Mouse (Mus musculus) heart, postnatal 36 days (tissue): Measurements from ENCODE around the gene Saysd1. TPM values are rescaled to one million over a fixed set of nuclear protein-coding genes. Genes with fewer than 3 reads are reported as not detected.

ENCODE experiments used
- DNase-seq, 2 experiments: peaks; one replicate each; pipeline ENCODE4 v3.0.0; 2021 to 2022
- intact Hi-C: fragments of 180-260 bp; cut with DNase I; formaldehyde crosslinking; loops from one replicate; pipeline ENCODE4 v1.15.1; 2025
- total RNA-seq, 2 experiments: library from RNA; stranded (reverse); gene quantifications; 2 replicates each; pipeline ENCODE4 v1.2.3; 2021

Gene Saysd1
- total RNA-seq, 2 experiments from 2014 or later = 2.7 to 3.2 TPM

GRCm38 (mm10) chr14:20113189-20113961 is 25.0 kb downstream of the Saysd1 start:
- DNase-seq = no peak
- intact Hi-C loops = no loop called here

- DNase-seq = no peak
- intact Hi-C loops = no loop called here
Measured at GRCm38 (mm10) chr14:20112218-20112617, 26.1 kb downstream of the Saysd1 start.

DNA sequence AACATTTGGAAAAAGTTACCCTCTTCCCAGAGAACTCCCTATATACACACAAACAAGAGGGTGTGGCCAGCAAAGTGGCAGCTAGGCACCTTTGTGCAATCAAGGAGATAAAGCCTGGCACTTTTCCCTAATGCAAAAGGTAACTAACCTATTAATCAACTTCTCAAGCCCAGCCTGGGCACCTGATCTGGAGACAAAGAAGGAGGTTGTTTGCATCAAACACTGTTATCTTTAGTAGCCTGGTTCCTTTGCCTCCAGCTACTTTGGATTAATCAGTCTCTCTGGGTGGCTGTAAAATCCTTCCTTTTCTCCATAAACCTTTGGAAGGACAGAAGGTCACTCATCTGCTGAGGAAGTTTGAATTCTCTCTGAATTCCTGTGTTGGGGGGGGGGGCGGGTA is 27.4 kb downstream of the Saysd1 start:
- intact Hi-C loops = loop anchor here (2.0 kb wide), 1 partner anchor 22 kb away; no protein-coding TSS in a partner anchor

DNA sequence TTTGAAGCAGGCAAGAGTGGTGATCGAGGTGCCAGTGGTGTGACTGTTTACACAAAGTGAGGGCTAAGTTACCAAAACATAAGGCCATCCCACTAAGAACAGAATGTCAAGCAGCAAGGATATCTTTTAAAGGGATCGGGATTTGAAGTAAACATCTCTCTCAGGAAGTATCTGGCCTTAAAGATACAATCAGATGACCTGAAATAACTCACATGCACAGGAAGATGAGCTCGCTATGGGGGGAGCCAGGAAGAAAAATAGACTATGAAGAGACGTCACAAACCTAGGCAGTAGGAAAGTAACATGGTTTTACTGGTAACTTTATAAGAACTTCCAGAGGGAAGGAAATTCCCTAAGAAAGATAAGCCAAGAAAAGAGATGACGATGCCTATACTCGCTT is 32.1 kb downstream of the Saysd1 start:
- no peak for DNase-seq
- intact Hi-C loops = no loop called here

More for the DNA sequence above, 27.4 kb downstream of the Saysd1 start:
- no peak for DNase-seq

GRCm38 (mm10) chr14:20103207-20103606 is 35.1 kb downstream of the Saysd1 start:
- intact Hi-C loops = no loop called here
- no peak for DNase-seq

- intact Hi-C loops = no loop called here
- no peak for DNase-seq
Measured at GRCm38 (mm10) chr14:20098061-20098460, 40.3 kb downstream of the Saysd1 start.

- no peak for DNase-seq
- intact Hi-C loops = no loop called here
Measured at GRCm38 (mm10) chr14:20094942-20095341, 43.4 kb downstream of the Saysd1 start.

GRCm38 (mm10) chr14:20093493-20093892 is 44.8 kb downstream of the Saysd1 start:
- intact Hi-C loops = no loop called here
- peak in 1 of 2 experiments; percentile 25 for DNase-seq

DNA sequence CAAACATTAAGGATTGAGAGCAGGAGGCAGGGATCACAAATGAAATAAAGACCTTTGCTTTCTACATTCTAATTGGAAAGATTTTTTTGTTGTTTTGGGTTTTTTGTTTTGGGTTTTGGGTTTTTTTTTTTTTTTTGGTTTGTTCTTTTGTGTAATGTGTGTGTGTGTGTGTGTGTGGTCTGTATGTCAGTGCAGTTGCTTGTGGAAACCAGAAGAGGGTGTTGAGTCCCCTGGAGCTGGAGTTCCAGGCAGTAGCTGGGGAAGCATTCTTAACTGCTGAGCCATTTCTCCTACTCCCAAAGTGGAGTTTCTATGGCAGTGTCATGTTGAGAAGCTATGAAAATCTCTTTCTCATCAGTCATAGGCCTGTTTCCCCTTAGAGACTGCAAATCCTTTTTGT is 54.0 kb downstream of the Saysd1 start:
- DNase-seq = no peak
- intact Hi-C loops = no loop called here

DNA sequence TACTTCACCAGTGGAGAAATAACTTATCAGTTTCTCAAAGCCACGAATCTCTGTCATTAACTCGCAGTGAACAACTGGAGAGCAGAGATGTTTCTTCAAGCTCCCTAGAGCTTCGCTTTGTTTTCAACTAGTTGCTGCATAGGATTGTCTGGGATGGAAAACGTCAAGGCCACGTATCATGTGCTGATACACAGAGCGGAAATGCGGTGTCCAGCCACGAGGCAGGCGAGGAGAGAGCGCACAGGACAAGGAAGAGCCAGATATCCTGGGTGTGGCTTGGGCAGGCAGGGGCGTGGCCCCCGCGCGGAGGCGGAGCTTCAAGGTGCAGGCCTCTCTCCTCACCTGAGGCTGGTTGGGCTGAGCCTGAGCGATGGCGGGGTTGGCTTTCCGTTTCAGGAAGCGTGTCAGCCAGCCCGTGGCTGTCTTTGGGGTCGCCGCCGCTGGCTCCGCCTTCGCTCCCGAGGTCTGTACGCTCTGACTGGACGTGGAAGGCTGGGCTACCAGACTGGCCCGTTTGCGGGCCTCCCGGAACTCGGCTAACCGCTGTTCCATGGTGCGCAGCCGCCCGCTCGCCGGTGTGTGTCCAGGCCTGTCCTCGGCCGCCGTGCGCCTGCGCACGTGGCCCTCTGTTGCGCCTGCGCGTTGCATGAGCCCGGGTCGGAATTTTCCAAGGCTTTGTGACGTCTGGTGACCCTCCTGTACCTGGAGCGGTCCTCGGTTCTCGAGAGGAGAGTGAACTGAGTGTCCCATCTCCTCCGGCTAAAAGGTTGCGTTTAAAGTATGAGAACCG is 55.6 kb downstream of the Saysd1 start:
- peak; percentile 91 to 92 for DNase-seq
- intact Hi-C loops = no loop called here

DNA sequence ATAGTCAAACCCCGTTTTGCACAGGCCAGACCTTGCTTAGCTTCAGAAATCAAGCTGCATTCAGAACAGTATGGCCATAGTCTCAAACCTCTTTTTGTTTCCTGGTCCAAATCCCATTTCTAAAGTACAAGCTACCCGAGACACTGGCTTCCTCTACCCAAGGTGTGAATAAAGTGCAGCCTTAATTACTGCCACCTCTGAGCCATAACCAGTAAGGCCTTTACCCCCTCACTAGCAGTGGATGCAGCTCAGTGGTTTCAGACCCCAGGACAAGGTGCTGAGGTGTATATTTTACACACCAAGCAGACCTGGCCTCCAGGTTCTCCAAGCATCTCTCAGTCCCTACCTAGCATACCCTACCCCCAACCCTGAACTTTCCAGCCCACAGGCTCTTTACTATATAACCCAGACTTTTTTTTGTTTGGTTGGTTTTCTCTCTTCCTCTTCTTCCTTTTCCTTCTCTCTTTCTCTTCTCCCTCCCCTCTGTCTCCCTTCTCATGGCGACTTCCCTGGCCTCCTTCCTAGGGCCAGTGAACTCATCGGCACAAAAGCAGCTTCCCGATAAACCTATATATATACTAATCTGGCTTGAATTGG is 56.3 kb downstream of the Saysd1 start:
- no peak for DNase-seq
- intact Hi-C loops = no loop called here

DNA sequence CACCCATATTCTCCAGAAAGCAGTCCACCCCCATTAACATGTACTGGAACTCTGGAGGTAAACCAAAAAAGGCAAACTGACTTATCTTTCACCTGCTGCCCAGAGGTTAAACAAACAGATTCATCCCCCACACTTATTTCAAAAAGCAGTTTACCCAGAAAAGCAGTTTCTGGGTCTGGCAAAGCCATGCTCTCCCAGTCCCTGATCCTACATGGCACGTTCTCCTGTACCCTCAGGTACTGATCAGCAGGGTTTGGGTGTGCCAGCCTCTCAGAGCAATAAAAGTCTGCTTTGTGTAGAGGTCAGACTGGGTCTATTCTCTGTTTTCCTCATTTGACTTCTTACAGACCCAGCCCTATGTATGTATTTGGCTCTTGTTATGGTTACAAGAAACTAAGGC is 57.2 kb downstream of the Saysd1 start:
- intact Hi-C loops = no loop called here
- no peak for DNase-seq

DNA sequence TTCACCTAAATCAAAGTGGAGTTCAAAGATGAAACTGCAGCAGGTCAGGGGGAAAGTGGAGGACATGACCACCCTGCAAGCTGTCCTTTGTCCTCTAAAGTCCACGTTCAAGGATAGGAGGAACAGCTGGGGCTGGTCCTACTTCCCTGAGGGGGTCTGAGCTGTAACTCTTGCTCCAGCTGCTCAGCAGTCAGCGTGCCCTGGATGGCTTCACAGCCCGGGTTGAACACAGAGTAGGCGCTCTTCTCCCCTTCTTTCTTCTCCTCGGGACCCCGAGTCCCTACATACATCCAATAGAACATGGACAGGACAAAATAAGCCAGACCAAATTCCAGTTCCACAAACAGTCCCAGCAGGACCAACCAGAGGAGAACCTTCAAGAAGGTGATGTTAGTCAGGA is 61.2 kb downstream of the Saysd1 start:
- intact Hi-C loops = no loop called here
- DNase-seq = no peak

DNA sequence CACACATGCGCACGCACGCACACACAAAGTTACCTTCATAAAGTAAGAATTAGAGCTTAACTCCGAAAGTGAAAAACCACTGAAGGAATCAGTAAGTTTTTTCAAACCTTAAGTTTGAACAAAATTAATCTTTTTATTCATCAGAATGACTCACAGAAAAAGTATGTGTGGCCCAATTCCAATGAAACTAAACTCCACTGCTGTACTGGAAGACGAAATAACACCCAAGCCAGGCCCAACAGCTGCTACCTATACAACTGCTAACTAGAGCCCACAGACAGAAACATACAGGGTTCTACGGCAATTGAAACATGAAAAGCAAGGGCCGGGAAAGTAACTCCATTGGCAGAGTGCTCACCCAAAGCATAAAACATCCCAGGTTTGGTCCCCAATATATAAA is 62.8 kb downstream of the Saysd1 start:
- DNase-seq = no peak
- intact Hi-C loops = no loop called here

GRCm38 (mm10) chr14:20074759-20075158 is 63.6 kb downstream of the Saysd1 start:
- intact Hi-C loops = no loop called here
- no peak for DNase-seq

GRCm38 (mm10) chr14:20070629-20071028 is 67.7 kb downstream of the Saysd1 start:
- intact Hi-C loops = loop anchor here (2.0 kb wide), 1 partner anchor 364 kb away; no protein-coding TSS in a partner anchor
- no peak for DNase-seq

GRCm38 (mm10) chr14:20068365-20068764 is 70.0 kb downstream of the Saysd1 start:
- intact Hi-C loops = loop anchor here (5.0 kb wide), 1 partner anchor 91 kb away; the partner anchor contains the start of gene Gng2
- DNase-seq = no peak

DNA sequence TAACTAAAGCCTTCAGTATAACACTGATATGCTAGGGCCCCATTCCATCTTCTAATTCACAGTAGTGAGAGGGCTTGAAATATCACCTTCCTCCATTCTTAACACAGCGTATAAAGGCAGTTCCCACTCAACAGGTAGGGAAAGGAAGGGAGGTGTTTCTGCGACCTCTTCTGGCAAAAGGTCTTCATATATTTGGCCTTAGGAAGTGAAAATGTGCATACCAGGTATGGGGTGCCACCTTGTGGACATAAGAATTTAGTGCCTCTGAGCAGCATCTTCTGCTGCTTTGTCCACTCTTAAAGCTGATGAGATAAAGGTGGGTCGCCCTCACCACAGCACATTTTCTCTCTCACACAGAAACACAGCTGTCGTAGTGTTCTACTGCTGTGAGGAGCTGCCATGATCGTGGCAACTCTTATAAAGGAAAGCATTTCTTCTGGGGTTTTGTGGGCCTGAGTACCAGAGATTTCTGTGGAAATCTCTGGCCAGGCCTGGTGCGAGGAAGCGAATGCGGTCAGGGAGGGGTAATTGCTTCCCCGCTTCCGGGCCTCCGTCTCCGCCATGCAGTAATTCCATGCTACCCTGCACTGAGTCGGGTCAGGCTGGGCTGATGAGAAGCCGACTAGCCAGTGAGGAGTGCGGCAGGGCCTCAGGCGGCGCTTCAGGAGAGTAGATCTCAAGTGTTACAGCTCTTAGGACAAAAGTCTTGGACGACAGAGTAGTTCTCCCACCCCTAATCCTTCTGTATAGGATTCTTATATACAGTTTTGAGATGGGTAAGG is 70.8 kb downstream of the Saysd1 start:
- peak; percentile 60 to 66 for DNase-seq
- intact Hi-C loops = loop anchor here (1.0 to 5.0 kb wide), 4 partner anchors 90 to 229 kb away; partner anchors contain the start of gene Gng2

GRCm38 (mm10) chr14:20064771-20065170 is 73.6 kb downstream of the Saysd1 start:
- no peak for DNase-seq
- intact Hi-C loops = loop anchor here (1.0 to 5.0 kb wide), 2 partner anchors 87 to 360 kb away; partner anchors contain the start of gene Gng2

DNA sequence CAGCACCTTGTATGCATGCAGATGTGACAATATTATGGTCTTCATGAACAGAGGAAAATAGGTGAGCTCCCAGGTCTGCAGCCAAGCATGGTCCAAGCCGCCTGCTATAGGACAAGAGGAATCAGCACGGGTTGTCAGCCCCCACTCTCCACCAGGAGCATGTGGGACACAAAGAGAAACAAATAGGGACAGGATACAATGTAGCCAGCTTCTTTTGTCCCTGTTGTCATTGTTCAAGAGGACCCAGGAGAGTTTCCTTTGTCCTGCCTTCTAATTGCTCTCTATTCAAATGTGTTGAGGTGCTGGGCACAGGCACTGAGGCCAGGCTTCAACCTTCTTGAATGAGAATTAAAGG is 89.9 kb downstream of the Saysd1 start:
- intact Hi-C loops = no loop called here
- no peak for DNase-seq
